Mouse (Mus musculus) C2C12 (cell line): ENCODE measurements around the gene Ppp1r18. TPM values are rescaled to one million over a fixed set of nuclear protein-coding genes. Genes with fewer than 3 reads are reported as not detected.

Source experiments
- H3K27me3 ChIP-seq: one replicate; pipeline ENCODE4 v1.6.1; 2011; ENCODE audit not compliant: control insufficient read depth, insufficient read depth, insufficient read length
- H3K36me3 ChIP-seq: one replicate; pipeline ENCODE4 v1.6.1; 2011; ENCODE audit not compliant: control insufficient read depth, insufficient read depth
- H3K4me3 ChIP-seq: one replicate; pipeline ENCODE4 v1.5.1; 2011; ENCODE audit warnings: mild to moderate bottlenecking, control low read depth; ENCODE audit not compliant: poor library complexity, insufficient read depth, severe bottlenecking
- H3K79me2 ChIP-seq: one replicate; pipeline ENCODE4 v1.6.1; 2011; ENCODE audit not compliant: control insufficient read depth, insufficient read depth
- H3K79me3 ChIP-seq: one replicate; pipeline ENCODE4 v1.6.1; 2011; ENCODE audit warnings: low read depth, control low read depth
- H3ac ChIP-seq: one replicate; pipeline ENCODE3; 2011; ENCODE audit warnings: low read depth; ENCODE audit not compliant: control insufficient read depth, insufficient read length
- CEBPB ChIP-seq: IDR thresholded peaks from one replicate; pipeline ENCODE4 v1.6.1; 2011; ENCODE audit warnings: low read depth, mild to moderate bottlenecking, control low read depth, moderate library complexity
- CTCF ChIP-seq: IDR thresholded peaks from one replicate; pipeline ENCODE4 v1.5.1; 2011; ENCODE audit not compliant: control insufficient read depth, insufficient read depth, insufficient read length
- FOSL1 ChIP-seq: IDR thresholded peaks from one replicate; pipeline ENCODE4 v1.8.0; 2011; ENCODE audit warnings: mild to moderate bottlenecking, low read length; ENCODE audit not compliant: poor library complexity, insufficient read depth, severe bottlenecking
- MAX ChIP-seq: IDR thresholded peaks from one replicate; pipeline ENCODE4 v1.6.1; 2011; ENCODE audit warnings: mild to moderate bottlenecking, control low read depth
- MYOD1 ChIP-seq: IDR thresholded peaks from one replicate; pipeline ENCODE4 v1.6.1; 2011; ENCODE audit warnings: low read depth; ENCODE audit not compliant: control insufficient read depth, insufficient read length
- MYOG ChIP-seq: IDR thresholded peaks from one replicate; pipeline ENCODE4 v1.6.1; 2011; ENCODE audit not compliant: control insufficient read depth, insufficient read length; ENCODE audit errors: extremely low read depth
- USF1 ChIP-seq: IDR thresholded peaks from one replicate; pipeline ENCODE4 v1.6.1; 2011; ENCODE audit warnings: low read depth, mild to moderate bottlenecking, control low read depth, moderate library complexity
- polyA plus RNA-seq: library from polyadenylated mRNA; unstranded; fragments of >200 nt; fragmentation: generic; extraction: Trizol; gene quantifications from one replicate; pipeline ENCODE4 v1.2.1, GENCODE M21; 2012; ENCODE audit warnings: missing spikeins

Ppp1r18 gene
- polyA plus RNA-seq, 1 experiment = 84.2 TPM

GRCm38 (mm10) chr17:35914975-35915374 lies 49.6 kb downstream of the Ppp1r18 start:
- Histone ChIP-seq H3ac (no peak overlapping the region), H3K79me2 (peaks cover 84% of the 10 kb centered on the region), H3K4me3 (peak overlapping the region; percentile 74), H3K79me3 (peaks cover 52% of the 10 kb centered on the region), H3K27me3 (no peaks in the 10 kb centered on the region), H3K36me3 (peaks cover 58% of the 10 kb centered on the region)
- TF ChIP-seq USF1 (no peak), CEBPB (no peak), MYOG (no peak), FOSL1 (no peak), MYOD1 (no peak), MAX (no peak), CTCF (no peak)

GRCm38 (mm10) chr17:35915538-35916296 lies 50.3 kb downstream of the Ppp1r18 start:
- TF ChIP-seq MYOG = no peak
- TF ChIP-seq MYOD1 = no peak
- no peak for TF ChIP-seq CEBPB
- no peak for TF ChIP-seq CTCF
- no peak for TF ChIP-seq FOSL1
- TF ChIP-seq MAX = no peak
- TF ChIP-seq USF1 = no peak
- H3K36me3 ChIP-seq = peaks cover 66% of the 10 kb centered on the region
- H3K79me2 ChIP-seq = peaks cover 90% of the 10 kb centered on the region
- no peaks in the 10 kb centered on the region for H3K27me3 ChIP-seq
- H3ac ChIP-seq = peak overlapping the region; percentile 80
- H3K79me3 ChIP-seq = peaks cover 58% of the 10 kb centered on the region
- H3K4me3 ChIP-seq = peak overlapping the region; percentile 74

GRCm38 (mm10) chr17:35916297-35917142 lies 51.1 kb downstream of the Ppp1r18 start, which contains the start of the genes Mrps18b and Ppp1r10:
Gene Mrps18b, minus strand, starts transcription at chr17:35916389.
Gene Ppp1r10, plus strand, starts transcription at chr17:35916434.
- TF ChIP-seq MAX (peak; percentile 92), USF1 (no peak), CEBPB (no peak), CTCF (no peak), MYOD1 (no peak), FOSL1 (no peak)

GRCm38 (mm10) chr17:35917143-35917462 lies 51.7 kb downstream of the Ppp1r18 start:
- H3K79me2 ChIP-seq = peaks cover 92% of the 10 kb centered on the region
- TF ChIP-seq CEBPB = no peak
- no peak for TF ChIP-seq CTCF
- no peak for TF ChIP-seq MAX
- no peak for TF ChIP-seq MYOG
- peak overlapping the region; percentile 63 for H3ac ChIP-seq
- peaks cover 65% of the 10 kb centered on the region for H3K36me3 ChIP-seq
- H3K27me3 ChIP-seq = no peaks in the 10 kb centered on the region
- peaks cover 59% of the 10 kb centered on the region for H3K79me3 ChIP-seq
- H3K4me3 ChIP-seq = peak overlapping the region; percentile 88

More at GRCm38 (mm10) chr17:35916297-35917142, 51.1 kb downstream of the Ppp1r18 start, which contains the start of the genes Mrps18b and Ppp1r10:
- H3ac ChIP-seq = peak within 1 kb of the TSS; percentile 80
- H3K36me3 ChIP-seq = peaks cover 66% of the 10 kb centered on the region
- H3K79me3 ChIP-seq = peaks cover 59% of the 10 kb centered on the region
- H3K4me3 ChIP-seq = peak within 1 kb of the TSS; percentile 88
- H3K79me2 ChIP-seq = peaks cover 91% of the 10 kb centered on the region
- H3K27me3 ChIP-seq = no peaks in the 10 kb centered on the region

GRCm38 (mm10) chr17:35917463-35918251 lies 52.3 kb downstream of the Ppp1r18 start:
- peaks cover 86% of the 10 kb centered on the region for H3K79me2 ChIP-seq
- H3K27me3 ChIP-seq = no peaks in the 10 kb centered on the region
- TF ChIP-seq MYOG (no peak), FOSL1 (no peak), USF1 (no peak), CTCF (no peak), CEBPB (no peak), MAX (no peak), MYOD1 (no peak)

More at GRCm38 (mm10) chr17:35917463-35918251, 52.3 kb downstream of the Ppp1r18 start:
- Histone ChIP-seq H3ac (peak overlapping the region; percentile 82), H3K4me3 (peak overlapping the region; percentile 88), H3K79me3 (peaks cover 57% of the 10 kb centered on the region), H3K36me3 (peaks cover 64% of the 10 kb centered on the region)
